Mouse (Mus musculus): ENCODE data around the gene Dchs2. TPM values are rescaled to one million over a fixed set of nuclear protein-coding genes. Genes with fewer than 3 reads are reported as not detected.
A peak's percentile ranks its signal among the peaks of the same experiment; 100 is the strongest.

The Dchs2 gene
- polyA plus RNA-seq, 1 experiment from 2014 or later = 0.35 TPM

GRCm38 (mm10) chr3:83290482-83290881, 162.7 kb downstream of the Dchs2 start:
- Histone ChIP-seq H3K27me3 (ENCODE audit: control insufficient read depth, insufficient read depth, low read length) (no peaks in the 10 kb centered on the region), H3K9ac (ENCODE audit: low read length) (no peak overlapping the region), H3K36me3 (ENCODE audit: control insufficient read depth, insufficient read depth, low read length) (no peaks in the 10 kb centered on the region), H3K4me3 (ENCODE audit: low read depth, low read length) (no peak overlapping the region), H3K4me1 (replicated peaks; ENCODE audit: control insufficient read depth, insufficient read depth) (no peaks in the 10 kb centered on the region), H3K9me3 (ENCODE audit: control insufficient read depth, low read length) (no peaks in the 10 kb centered on the region), H3K27ac (replicated peaks) (no peak overlapping the region), H3K4me2 (replicated peaks; ENCODE audit: low read depth) (no peak overlapping the region)
- no peak for DNase-seq (ENCODE audit: low spot score)
- no peak for TF ChIP-seq EP300 (optimal IDR thresholded peaks at IDR 0.05)
- no peak for TF ChIP-seq CTCF (IDR thresholded peaks at IDR 0.05; ENCODE audit: low read depth)
- no peak for ATAC-seq (ENCODE audit: low FRiP score, low TSS enrichment)

DNA sequence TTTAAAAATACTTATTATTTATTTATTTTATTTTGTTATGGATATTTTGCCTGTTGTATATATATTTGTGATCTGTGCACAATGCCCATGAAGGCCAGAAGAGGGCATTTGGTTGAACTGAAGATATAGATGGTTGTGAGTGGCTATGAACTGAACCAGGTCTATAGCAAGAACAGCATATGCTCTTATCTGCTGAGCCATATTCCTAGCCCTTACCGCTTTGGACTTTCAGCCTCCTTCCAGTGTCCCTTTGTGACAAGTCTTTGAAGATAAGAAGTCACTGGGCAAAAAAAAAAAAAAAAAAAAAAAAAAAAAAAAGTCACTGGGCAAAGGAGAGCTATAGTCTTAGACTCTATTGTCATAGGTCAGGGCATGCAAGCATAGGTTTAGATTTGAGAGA, 163.2 kb downstream of the Dchs2 start:
- H3K9ac ChIP-seq (ENCODE audit: low read length) = no peak overlapping the region
- H3K27ac ChIP-seq (replicated peaks) = no peak overlapping the region
- H3K4me2 ChIP-seq (replicated peaks; ENCODE audit: low read depth) = no peak overlapping the region
- DNase-seq (ENCODE audit: low spot score) (no peak), ATAC-seq (ENCODE audit: low FRiP score, low TSS enrichment) (no peak)
- H3K36me3 ChIP-seq (ENCODE audit: control insufficient read depth, insufficient read depth, low read length) = no peaks in the 10 kb centered on the region
- no peak for TF ChIP-seq CTCF (IDR thresholded peaks at IDR 0.05; ENCODE audit: low read depth)
- TF ChIP-seq EP300 (optimal IDR thresholded peaks at IDR 0.05) = no peak
- no peaks in the 10 kb centered on the region for H3K27me3 ChIP-seq (ENCODE audit: control insufficient read depth, insufficient read depth, low read length)
- 77% methylated on average over 1 of the region's 1 CpGs for WGBS
- H3K4me3 ChIP-seq (ENCODE audit: low read depth, low read length) = no peak overlapping the region
- H3K4me1 ChIP-seq (replicated peaks; ENCODE audit: control insufficient read depth, insufficient read depth) = no peaks in the 10 kb centered on the region
- H3K9me3 ChIP-seq (ENCODE audit: control insufficient read depth, low read length) = no peaks in the 10 kb centered on the region

DNA sequence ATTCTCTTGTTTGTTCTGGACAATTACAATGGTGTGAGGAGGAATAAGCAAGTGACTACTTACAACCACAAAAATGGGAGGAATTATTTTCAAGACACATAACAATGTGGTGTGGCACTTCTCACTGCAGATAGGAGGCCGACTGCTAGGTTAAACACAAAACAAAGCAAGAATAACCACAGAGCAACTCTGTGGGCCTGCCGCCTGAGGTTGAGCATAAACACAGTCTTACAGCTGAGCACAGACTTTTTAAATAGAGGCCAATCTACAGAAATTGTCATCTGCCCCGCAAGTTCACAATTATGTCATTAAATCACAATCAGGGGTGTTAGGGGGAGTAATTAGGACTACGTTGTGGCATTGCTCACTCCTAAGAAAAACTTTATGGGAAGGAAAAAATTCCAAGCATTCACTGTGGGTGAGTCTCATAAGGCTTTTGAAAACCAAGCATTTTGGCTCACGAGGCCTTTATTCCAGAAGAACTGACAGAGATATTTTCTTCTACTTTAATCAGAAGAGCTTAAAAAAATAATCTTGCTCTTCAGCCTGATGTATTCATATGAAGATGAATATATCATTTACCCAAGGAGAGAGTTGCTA, 172.1 kb downstream of the Dchs2 start:
- no peak overlapping the region for H3K4me3 ChIP-seq (ENCODE audit: low read depth, low read length)
- H3K27ac ChIP-seq (replicated peaks) = no peak overlapping the region
- ATAC-seq (ENCODE audit: low FRiP score, low TSS enrichment) = no peak
- no peak overlapping the region for H3K4me2 ChIP-seq (replicated peaks; ENCODE audit: low read depth)
- 35% methylated on average over 5 of the region's 5 CpGs for WGBS
- no peaks in the 10 kb centered on the region for H3K27me3 ChIP-seq (ENCODE audit: control insufficient read depth, insufficient read depth, low read length)
- TF ChIP-seq EP300 (optimal IDR thresholded peaks at IDR 0.05) = no peak
- TF ChIP-seq CTCF (IDR thresholded peaks at IDR 0.05; ENCODE audit: low read depth) = no peak
- DNase-seq (ENCODE audit: low spot score) = no peak
- H3K9me3 ChIP-seq (ENCODE audit: control insufficient read depth, low read length) = no peaks in the 10 kb centered on the region
- H3K9ac ChIP-seq (ENCODE audit: low read length) = no peak overlapping the region
- H3K36me3 ChIP-seq (ENCODE audit: control insufficient read depth, insufficient read depth, low read length) = no peaks in the 10 kb centered on the region
- H3K4me1 ChIP-seq (replicated peaks; ENCODE audit: control insufficient read depth, insufficient read depth) = no peaks in the 10 kb centered on the region

GRCm38 (mm10) chr3:83303876-83304275, 176.1 kb downstream of the Dchs2 start:
- ATAC-seq (ENCODE audit: low FRiP score, low TSS enrichment) (no peak), DNase-seq (ENCODE audit: low spot score) (no peak)
- 77% methylated on average over 5 of the region's 5 CpGs for WGBS
- no peak overlapping the region for H3K4me2 ChIP-seq (replicated peaks; ENCODE audit: low read depth)
- H3K9me3 ChIP-seq (ENCODE audit: control insufficient read depth, low read length) = no peaks in the 10 kb centered on the region
- H3K4me1 ChIP-seq (replicated peaks; ENCODE audit: control insufficient read depth, insufficient read depth) = no peaks in the 10 kb centered on the region
- no peak for TF ChIP-seq EP300 (optimal IDR thresholded peaks at IDR 0.05)
- peak; percentile 69 for TF ChIP-seq CTCF (IDR thresholded peaks at IDR 0.05; ENCODE audit: low read depth)
- no peak overlapping the region for H3K27ac ChIP-seq (replicated peaks)
- no peaks in the 10 kb centered on the region for H3K36me3 ChIP-seq (ENCODE audit: control insufficient read depth, insufficient read depth, low read length)
- H3K27me3 ChIP-seq (ENCODE audit: control insufficient read depth, insufficient read depth, low read length) = no peaks in the 10 kb centered on the region
- H3K4me3 ChIP-seq (ENCODE audit: low read depth, low read length) = no peak overlapping the region
- no peak overlapping the region for H3K9ac ChIP-seq (ENCODE audit: low read length)

DNA sequence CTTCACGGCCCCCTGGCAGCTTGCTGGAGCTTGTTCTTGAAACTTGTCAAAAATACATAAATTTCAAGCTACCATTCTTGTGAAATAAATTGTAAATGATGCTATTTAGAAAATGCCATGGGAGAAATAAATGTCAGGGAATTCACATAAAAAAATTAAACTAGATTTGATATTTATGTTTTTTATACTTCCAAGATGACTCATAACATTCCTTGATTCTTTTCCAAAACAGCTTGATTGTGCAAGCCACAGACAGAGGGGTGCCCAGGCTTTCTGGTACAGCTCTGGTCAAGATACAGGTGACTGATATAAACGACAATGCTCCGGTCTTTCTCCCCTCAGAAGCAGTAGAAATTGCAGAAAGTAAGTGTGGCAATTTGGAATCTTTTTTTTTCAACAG, 218.2 kb downstream of the Dchs2 start:
- ATAC-seq (ENCODE audit: low FRiP score, low TSS enrichment) (no peak), DNase-seq (ENCODE audit: low spot score) (no peak)
- 71% methylated on average over 3 of the region's 3 CpGs for WGBS
- Histone ChIP-seq H3K27me3 (ENCODE audit: control insufficient read depth, insufficient read depth, low read length) (no peaks in the 10 kb centered on the region), H3K4me2 (replicated peaks; ENCODE audit: low read depth) (no peak overlapping the region), H3K36me3 (ENCODE audit: control insufficient read depth, insufficient read depth, low read length) (no peaks in the 10 kb centered on the region), H3K27ac (replicated peaks) (no peak overlapping the region), H3K4me3 (ENCODE audit: low read depth, low read length) (no peak overlapping the region), H3K9ac (ENCODE audit: low read length) (no peak overlapping the region), H3K4me1 (replicated peaks; ENCODE audit: control insufficient read depth, insufficient read depth) (no peaks in the 10 kb centered on the region), H3K9me3 (ENCODE audit: control insufficient read depth, low read length) (no peaks in the 10 kb centered on the region)
- no peak for TF ChIP-seq CTCF (IDR thresholded peaks at IDR 0.05; ENCODE audit: low read depth)
- no peak for TF ChIP-seq EP300 (optimal IDR thresholded peaks at IDR 0.05)

- TF ChIP-seq CTCF (IDR thresholded peaks at IDR 0.05; ENCODE audit: low read depth) (no peak), EP300 (optimal IDR thresholded peaks at IDR 0.05) (no peak)
- ATAC-seq (ENCODE audit: low FRiP score, low TSS enrichment) (no peak), DNase-seq (ENCODE audit: low spot score) (no peak)
- H3K4me1 ChIP-seq (replicated peaks; ENCODE audit: control insufficient read depth, insufficient read depth) = no peaks in the 10 kb centered on the region
- no peaks in the 10 kb centered on the region for H3K36me3 ChIP-seq (ENCODE audit: control insufficient read depth, insufficient read depth, low read length)
- H3K27me3 ChIP-seq (ENCODE audit: control insufficient read depth, insufficient read depth, low read length) = no peaks in the 10 kb centered on the region
- H3K9me3 ChIP-seq (ENCODE audit: control insufficient read depth, low read length) = no peaks in the 10 kb centered on the region
- H3K27ac ChIP-seq (replicated peaks) = no peak overlapping the region
- no peak overlapping the region for H3K9ac ChIP-seq (ENCODE audit: low read length)
- H3K4me3 ChIP-seq (ENCODE audit: low read depth, low read length) = no peak overlapping the region
- WGBS = 79% methylated on average over 9 of the region's 9 CpGs
- H3K4me2 ChIP-seq (replicated peaks; ENCODE audit: low read depth) = no peak overlapping the region
Observed at GRCm38 (mm10) chr3:83368500-83369068, 240.8 kb downstream of the Dchs2 start.
